16 mouse cellular contexts compared by ENCODE assay signal in the genomic region with DNA sequence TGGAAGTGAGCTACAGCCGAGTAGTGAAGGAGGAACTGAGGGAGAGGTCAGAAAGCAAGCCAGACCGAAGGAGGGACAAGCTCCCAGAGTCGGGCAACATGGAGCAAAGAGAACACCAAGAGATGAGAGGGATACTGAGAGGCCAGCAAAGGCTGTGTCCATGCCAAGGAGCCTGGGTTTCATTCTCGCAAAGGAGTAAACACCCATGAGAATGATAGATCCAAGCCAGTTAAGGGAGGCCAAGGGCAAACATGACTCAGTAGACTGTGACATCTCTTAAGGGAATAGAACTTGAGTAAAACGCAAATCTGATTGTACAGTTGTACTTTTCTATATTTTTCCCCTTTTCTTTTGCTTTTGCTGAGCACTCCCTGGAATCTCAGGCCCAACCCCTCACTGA.
DNase-seq lines count a peak whose midpoint lies in the region.
"Had no signal": no experiment of that assay in that cellular context is flagged by ENCODE, and none has a peak within 500 bp of the region (broad histone marks: within the 10 kb centered on the region; RNA-seq: fewer than 3 reads in every experiment).

No protein-coding gene starts in this region.

- DNase-seq in adrenal gland, adult 8-10 months = peak; percentile 45
- DNase-seq in adrenal gland, adult 18-20 months (ENCODE audit: low spot score in 2 of 2) = no peak
- DNase-seq in adipocyte (ENCODE audit: low spot score) = peak; percentile 12
- peak; percentile 56 for DNase-seq in adrenal gland, postnatal 14 days
- DNase-seq in skeletal muscle tissue, adult 2 months (ENCODE audit: low read depth, low spot score) = peak; percentile 12
- DNase-seq in lung, adult 18-20 months = no peak
- DNase-seq in urinary bladder, postnatal 14 days (ENCODE audit: low spot score) = no peak
- DNase-seq: cerebellum, adult 18-20 months; cerebellum, adult 9-10 months; cerebellum, postnatal 14 days; gastrocnemius, postnatal 10 days; gastrocnemius, postnatal 36 days; heart, adult 2 months; heart, postnatal 4 days; kidney, adult 18-20 months; kidney, adult 9 months had no signal

Comparison
In these comparisons a context has a peak if more than half of its experiments do, and no peak if none do; other contexts are left out.
1. DNase-seq: peak in adrenal gland, adult 8-10 months (single experiment), adipocyte (single experiment), adrenal gland, postnatal 14 days (single experiment) and skeletal muscle tissue, adult 2 months (single experiment); none in adrenal gland, adult 18-20 months (0 of 2), lung, adult 18-20 months (0 of 2) and urinary bladder, postnatal 14 days (single experiment).